Mouse (Mus musculus) ES-Bruce4 (cell line): ENCODE measurements around the gene Prkag3.

Source experiments
- CTCF ChIP-seq: IDR thresholded peaks from one replicate; pipeline ENCODE4 v1.8.1; 2011; ENCODE audit warnings: low read depth, low read length
- POLR2A ChIP-seq: IDR thresholded peaks from one replicate; pipeline ENCODE4 v1.8.1; 2011; ENCODE audit warnings: low read length; ENCODE audit not compliant: insufficient read depth

GRCm38 (mm10) chr1:74740846-74741245 is 8.2 kb downstream of the Prkag3 start:
- TF ChIP-seq CTCF = no peak
- no peak for TF ChIP-seq POLR2A
